Mouse (Mus musculus) forebrain, embryonic 12.5 days (tissue): Measurements from ENCODE around the gene Atp7a. TPM values are rescaled to one million over a fixed set of nuclear protein-coding genes. Genes with fewer than 3 reads are reported as not detected.
A peak's percentile ranks its signal among the peaks of the same experiment; 100 is the strongest.

ENCODE experiments used
- ATAC-seq: fragments of 200-750 bp; cut with Nextera tagmentation; 2 replicates; pipeline ENCODE4 v1.8.0; 2017; ENCODE audit warnings: moderate TSS enrichment; ENCODE audit not compliant: low FRiP score
- H3K27ac ChIP-seq: fragments of 300-500 bp; sonication (generic); 2 replicates; pipeline ENCODE4 v1.5.1; 2016; ENCODE audit warnings: mild to moderate bottlenecking
- H3K27me3 ChIP-seq: fragments of 300-500 bp; sonication (generic); 2 replicates; pipeline ENCODE4 v1.6.1; 2016; ENCODE audit warnings: mild to moderate bottlenecking
- H3K36me3 ChIP-seq: fragments of 300-500 bp; sonication (generic); replicated peaks from 2 replicates; pipeline ENCODE4 v1.6.1; 2016; ENCODE audit warnings: mild to moderate bottlenecking
- H3K4me1 ChIP-seq: fragments of 300-500 bp; sonication (generic); 2 replicates; pipeline ENCODE4 v1.6.1; 2016
- H3K4me2 ChIP-seq: fragments of 300-500 bp; sonication (generic); 2 replicates; pipeline ENCODE4 v1.6.1; 2016; ENCODE audit warnings: mild to moderate bottlenecking, moderate library complexity
- H3K4me3 ChIP-seq: fragments of 300-500 bp; sonication (generic); replicated peaks from 2 replicates; pipeline ENCODE4 v1.5.1; 2016; ENCODE audit warnings: mild to moderate bottlenecking
- H3K9ac ChIP-seq: fragments of 300-500 bp; sonication (generic); 2 replicates; pipeline ENCODE4 v1.6.1; 2016; ENCODE audit warnings: mild to moderate bottlenecking
- H3K9me3 ChIP-seq: fragments of 300-500 bp; sonication (generic); 2 replicates; pipeline ENCODE4 v1.6.1; 2016
- WGBS: fragments of 180-500 bp; shearing (Covaris S2); methylation state at CpG from one replicate; pipeline ENCODE4 v1.1.7; 2016; 5-methylcytosine and 5-hydroxymethylcytosine counted together
- polyA plus RNA-seq: library from polyadenylated mRNA; unstranded; fragments of >200 nt; fragmentation: Nextera tagmentation; extraction: Ambion mirVana; gene quantifications from 2 replicates; pipeline ENCODE4 v1.2.1, GENCODE M21; 2016

Atp7a gene
- polyA plus RNA-seq, 1 experiment from 2014 or later = 24.8 TPM

DNA sequence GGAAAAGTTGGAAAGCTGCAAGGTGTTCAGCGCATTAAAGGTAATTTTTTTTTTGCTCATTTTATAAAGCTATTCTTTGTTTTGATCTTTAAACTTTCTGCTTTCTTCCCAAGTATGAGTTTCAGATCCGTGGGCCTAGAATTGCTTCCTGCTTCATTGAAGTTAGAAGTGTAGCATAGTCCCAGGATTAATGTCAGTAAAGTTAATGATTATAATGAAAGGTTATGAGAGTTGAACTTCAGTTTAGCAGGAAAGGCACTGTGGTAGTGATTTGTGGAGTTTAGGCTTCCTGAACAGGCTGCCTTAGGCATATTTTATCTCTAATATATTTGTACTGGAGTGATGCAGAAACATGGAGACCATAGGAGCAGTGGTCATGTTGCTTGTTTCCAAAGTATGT lies 58.5 kb downstream of the Atp7a start:
- Histone ChIP-seq H3K4me2 (no peak overlapping the region), H3K9ac (no peak overlapping the region), H3K4me3 (no peak overlapping the region), H3K9me3 (no peaks in the 10 kb centered on the region), H3K36me3 (no peaks in the 10 kb centered on the region; the same call in 1 of the 2 replicates), H3K27ac (no peak overlapping the region), H3K4me1 (peaks cover 6% of the 10 kb centered on the region; the same call in 1 of the 2 replicates), H3K27me3 (no peaks in the 10 kb centered on the region)
- ATAC-seq = no peak
- 89% methylated on average over 2 of the region's 2 CpGs for WGBS

DNA sequence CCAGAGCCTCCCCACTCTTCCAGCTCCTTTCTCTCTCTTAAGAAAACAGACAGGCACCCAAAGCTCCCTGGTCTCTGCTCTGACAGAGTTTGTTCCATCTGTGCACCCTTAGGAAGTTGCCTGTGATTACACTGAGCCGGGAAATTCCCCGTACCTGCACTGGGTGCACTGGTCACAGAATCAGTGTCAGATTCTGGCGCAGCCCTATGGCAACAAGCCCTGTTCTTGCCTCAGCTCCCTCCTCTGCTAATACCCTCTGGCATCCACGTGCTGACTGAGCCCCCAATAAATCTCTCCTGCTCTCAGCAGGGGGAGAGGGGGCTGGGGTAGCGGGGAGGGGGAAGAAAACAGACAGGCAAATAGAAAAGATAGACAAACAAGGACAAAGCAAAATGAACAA lies 65.9 kb downstream of the Atp7a start:
- Histone ChIP-seq H3K4me3 (no peak overlapping the region), H3K9me3 (no peaks in the 10 kb centered on the region), H3K4me1 (peaks cover 4% of the 10 kb centered on the region), H3K27me3 (peaks cover 4% of the 10 kb centered on the region; the same call in 1 of the 2 replicates), H3K27ac (no peak overlapping the region), H3K9ac (no peak overlapping the region), H3K36me3 (no peaks in the 10 kb centered on the region), H3K4me2 (no peak overlapping the region; the same call in 1 of the 2 replicates)
- 0 out of 2 replicates have a peak, but pooled peaks have one; percentile 60 for ATAC-seq
- 25% methylated on average over 5 of the region's 5 CpGs for whole genome bisulfite sequencing

DNA sequence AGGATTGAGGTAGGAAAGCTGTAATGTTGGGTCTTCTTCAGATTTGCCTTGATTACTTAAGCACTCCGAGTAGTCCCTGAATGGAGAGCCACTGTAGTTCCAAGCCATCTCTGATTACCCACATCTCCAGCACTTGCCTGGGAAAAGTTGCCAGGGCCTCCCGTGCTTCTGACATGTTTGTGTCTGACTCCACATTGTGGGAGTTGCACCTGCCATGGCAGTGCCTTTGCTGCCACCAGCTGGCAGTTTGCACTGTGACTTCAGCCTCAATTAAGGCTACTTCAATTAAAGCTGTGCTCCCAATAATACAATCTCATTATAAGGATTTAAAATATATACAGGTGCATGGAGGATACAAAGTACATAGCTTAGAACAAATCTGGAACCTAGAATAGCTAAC lies 78.4 kb downstream of the Atp7a start:
- Histone ChIP-seq H3K36me3 (no peaks in the 10 kb centered on the region), H3K9ac (no peak overlapping the region), H3K27ac (no peak overlapping the region), H3K9me3 (no peaks in the 10 kb centered on the region), H3K4me1 (no peaks in the 10 kb centered on the region), H3K27me3 (no peaks in the 10 kb centered on the region), H3K4me2 (no peak overlapping the region), H3K4me3 (no peak overlapping the region)
- 82% methylated on average over 2 of the region's 2 CpGs for WGBS
- ATAC-seq = no peak

DNA sequence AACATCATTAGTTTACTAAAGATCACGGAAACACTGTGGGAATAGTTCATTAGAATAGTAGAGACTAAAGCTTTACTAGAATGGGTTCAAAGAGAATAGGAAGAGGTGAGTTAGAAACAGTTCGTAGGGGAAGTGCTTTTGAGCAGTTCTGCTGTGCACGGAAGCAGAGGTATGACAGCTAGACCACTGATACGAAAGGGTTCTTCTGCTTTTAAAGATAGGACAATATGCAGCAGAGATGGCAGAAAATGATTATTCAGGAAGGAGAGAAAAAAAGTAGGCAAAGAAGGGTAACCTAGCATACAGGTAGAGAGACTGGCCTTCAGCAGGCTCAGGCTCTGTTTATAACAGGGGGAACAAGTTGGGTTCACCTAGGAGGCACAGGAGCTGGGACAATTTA lies 86.8 kb downstream of the Atp7a start:
- Histone ChIP-seq H3K4me2 (no peak overlapping the region), H3K4me1 (no peaks in the 10 kb centered on the region), H3K9me3 (no peaks in the 10 kb centered on the region), H3K4me3 (no peak overlapping the region), H3K27ac (no peak overlapping the region), H3K27me3 (no peaks in the 10 kb centered on the region), H3K9ac (no peak overlapping the region), H3K36me3 (no peaks in the 10 kb centered on the region)
- no peak for ATAC-seq
- WGBS = 86% methylated on average over 4 of the region's 4 CpGs

DNA sequence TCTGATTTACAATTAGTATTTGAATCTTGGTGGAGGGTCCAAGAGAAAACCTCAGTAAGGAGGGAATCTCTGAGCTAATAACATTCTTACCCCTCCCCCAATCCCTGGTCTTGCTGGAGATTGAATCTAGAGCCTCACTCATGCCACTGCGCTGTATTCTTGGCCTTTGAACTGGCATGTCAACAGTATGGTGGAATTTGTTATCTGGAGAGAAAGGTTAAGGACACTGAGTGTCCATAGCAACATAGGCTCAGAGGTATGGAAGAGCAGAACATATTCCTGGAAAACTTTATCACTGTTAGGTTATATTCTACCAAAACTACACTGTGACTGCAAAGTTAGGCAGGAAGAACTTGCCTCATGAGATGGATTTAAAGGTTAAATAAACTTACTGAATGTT lies 87.6 kb downstream of the Atp7a start:
- Histone ChIP-seq H3K36me3 (no peaks in the 10 kb centered on the region), H3K4me2 (no peak overlapping the region), H3K27me3 (no peaks in the 10 kb centered on the region), H3K4me3 (no peak overlapping the region), H3K27ac (no peak overlapping the region), H3K9ac (no peak overlapping the region), H3K9me3 (no peaks in the 10 kb centered on the region), H3K4me1 (no peaks in the 10 kb centered on the region)
- 94% methylated on average over 1 of the region's 1 CpGs for WGBS
- ATAC-seq = no peak

DNA sequence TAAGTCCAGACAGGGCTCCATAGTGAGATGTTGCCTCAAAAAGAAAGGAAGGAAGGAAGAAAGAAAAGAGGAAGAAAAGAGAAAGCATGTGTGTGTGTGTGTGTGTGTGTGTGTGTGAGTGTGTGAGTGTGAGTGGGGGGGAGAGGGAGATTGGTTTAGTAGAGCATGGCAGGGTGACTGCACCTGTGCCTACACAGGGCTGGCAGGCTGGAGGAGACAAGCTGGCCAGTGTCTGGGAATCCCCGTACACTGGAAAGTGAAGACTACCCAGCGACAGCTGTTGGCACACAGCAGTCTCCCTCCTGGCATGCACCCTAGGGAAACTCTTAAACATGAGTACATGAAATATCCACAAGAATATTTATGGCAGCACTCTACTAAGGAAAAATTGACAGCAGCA lies 95.7 kb downstream of the Atp7a start:
- Histone ChIP-seq H3K36me3 (peaks cover 5% of the 10 kb centered on the region; the same call in 1 of the 2 replicates), H3K9ac (no peak overlapping the region), H3K27ac (no peak overlapping the region), H3K4me1 (no peaks in the 10 kb centered on the region), H3K4me2 (no peak overlapping the region), H3K9me3 (no peaks in the 10 kb centered on the region), H3K4me3 (no peak overlapping the region), H3K27me3 (no peaks in the 10 kb centered on the region)
- 79% methylated on average over 2 of the region's 2 CpGs for WGBS
- no peak for ATAC-seq

DNA sequence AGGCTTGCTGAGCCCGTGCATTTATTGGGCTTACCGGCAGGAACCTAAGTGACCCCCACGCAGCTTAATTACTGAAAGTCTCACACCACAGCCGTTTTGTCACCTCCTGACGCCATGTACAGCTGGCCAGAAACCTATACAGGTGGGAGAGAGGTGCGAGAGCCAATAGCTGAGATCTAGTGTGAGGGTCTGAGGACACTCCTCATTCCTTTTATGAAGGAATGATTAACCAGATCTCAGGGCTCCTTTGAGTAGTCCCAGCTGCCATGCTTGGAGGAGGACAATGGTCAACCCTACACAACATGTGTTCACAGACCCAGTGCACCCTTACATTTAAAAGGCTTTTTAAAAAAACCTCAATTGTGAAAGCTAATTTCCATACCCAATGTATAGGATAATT lies 101.2 kb downstream of the Atp7a start:
- no peak for ATAC-seq
- H3K4me3 ChIP-seq = no peak overlapping the region
- H3K4me1 ChIP-seq = no peaks in the 10 kb centered on the region
- no peak overlapping the region for H3K4me2 ChIP-seq
- 83% methylated on average over 6 of the region's 6 CpGs for WGBS
- H3K36me3 ChIP-seq = peaks cover 5% of the 10 kb centered on the region; the same call in 1 of the 2 replicates
- H3K27me3 ChIP-seq = no peaks in the 10 kb centered on the region
- no peak overlapping the region for H3K27ac ChIP-seq
- H3K9me3 ChIP-seq = no peaks in the 10 kb centered on the region
- no peak overlapping the region for H3K9ac ChIP-seq

DNA sequence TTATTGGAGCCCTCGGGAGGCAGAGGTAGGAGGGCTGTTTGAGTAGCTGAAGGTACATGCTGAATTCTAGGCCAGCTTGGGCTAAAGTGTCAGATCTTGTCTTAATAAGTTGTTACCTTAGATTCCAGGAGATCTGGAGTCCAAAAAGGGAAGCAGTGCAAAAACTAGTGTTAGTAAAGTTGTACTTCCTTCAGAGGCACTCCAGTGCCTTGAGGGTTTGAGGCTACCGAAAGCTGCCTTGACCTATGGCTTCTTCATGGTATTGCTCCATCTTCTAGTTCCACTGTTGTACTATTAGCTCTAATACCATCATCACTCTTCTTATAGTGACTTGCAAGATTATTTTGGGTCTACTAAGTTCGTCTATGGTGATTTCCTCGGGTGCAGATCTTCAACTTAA lies 102.8 kb downstream of the Atp7a start:
- Histone ChIP-seq H3K4me2 (no peak overlapping the region), H3K9me3 (no peaks in the 10 kb centered on the region), H3K27ac (no peak overlapping the region), H3K36me3 (no peaks in the 10 kb centered on the region), H3K4me3 (no peak overlapping the region), H3K9ac (no peak overlapping the region), H3K4me1 (no peaks in the 10 kb centered on the region), H3K27me3 (no peaks in the 10 kb centered on the region)
- ATAC-seq = no peak
- WGBS = 92% methylated on average over 4 of the region's 4 CpGs

DNA sequence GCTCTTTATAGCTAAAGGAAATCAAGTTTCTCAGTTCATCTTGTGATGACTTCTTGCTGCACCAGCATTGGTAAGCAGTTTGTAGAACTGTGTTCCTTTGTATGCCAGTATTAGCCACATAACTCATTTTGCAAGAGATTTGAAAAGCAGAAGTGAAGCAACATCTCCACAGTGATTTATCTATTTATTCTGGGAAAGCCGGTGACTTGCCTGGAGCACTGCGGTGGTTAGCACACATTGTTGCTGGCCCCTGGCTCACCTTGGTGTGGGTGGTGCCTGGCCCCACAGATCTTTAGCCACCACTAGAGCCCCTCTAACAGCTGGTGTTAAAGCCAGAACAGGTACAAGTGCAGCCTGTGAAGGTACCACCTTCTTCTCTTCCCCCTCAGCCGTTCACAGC lies 107.8 kb downstream of the Atp7a start:
- Histone ChIP-seq H3K9ac (no peak overlapping the region), H3K36me3 (no peaks in the 10 kb centered on the region), H3K27me3 (no peaks in the 10 kb centered on the region), H3K4me2 (no peak overlapping the region), H3K9me3 (no peaks in the 10 kb centered on the region), H3K4me1 (no peaks in the 10 kb centered on the region), H3K4me3 (no peak overlapping the region), H3K27ac (no peak overlapping the region)
- no peak for ATAC-seq
- 90% methylated on average over 3 of the region's 3 CpGs for WGBS

DNA sequence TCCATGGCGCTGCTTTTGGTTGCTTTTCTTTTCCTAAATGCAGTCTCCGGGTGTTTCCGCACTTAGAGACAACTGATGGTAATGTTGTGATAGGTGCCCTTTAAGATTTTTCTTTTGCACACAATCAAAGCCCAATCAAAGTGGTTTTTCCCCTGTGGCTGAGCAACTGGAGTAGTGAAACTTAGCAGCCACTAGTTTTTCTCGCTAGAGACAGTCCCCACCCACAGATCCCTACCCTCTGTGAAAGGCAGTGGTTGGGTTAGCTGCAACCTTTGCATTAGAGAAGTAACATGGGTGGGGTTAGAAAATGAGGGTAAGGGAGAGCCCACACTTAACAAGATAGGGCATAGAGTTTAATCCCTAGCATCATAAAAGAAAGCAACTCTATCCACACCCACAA lies 108.4 kb downstream of the Atp7a start:
- Histone ChIP-seq H3K27me3 (no peaks in the 10 kb centered on the region), H3K27ac (no peak overlapping the region), H3K36me3 (no peaks in the 10 kb centered on the region), H3K9me3 (no peaks in the 10 kb centered on the region), H3K4me2 (no peak overlapping the region), H3K4me3 (no peak overlapping the region), H3K9ac (no peak overlapping the region), H3K4me1 (no peaks in the 10 kb centered on the region)
- no peak for ATAC-seq
- WGBS = 78% methylated on average over 4 of the region's 4 CpGs

DNA sequence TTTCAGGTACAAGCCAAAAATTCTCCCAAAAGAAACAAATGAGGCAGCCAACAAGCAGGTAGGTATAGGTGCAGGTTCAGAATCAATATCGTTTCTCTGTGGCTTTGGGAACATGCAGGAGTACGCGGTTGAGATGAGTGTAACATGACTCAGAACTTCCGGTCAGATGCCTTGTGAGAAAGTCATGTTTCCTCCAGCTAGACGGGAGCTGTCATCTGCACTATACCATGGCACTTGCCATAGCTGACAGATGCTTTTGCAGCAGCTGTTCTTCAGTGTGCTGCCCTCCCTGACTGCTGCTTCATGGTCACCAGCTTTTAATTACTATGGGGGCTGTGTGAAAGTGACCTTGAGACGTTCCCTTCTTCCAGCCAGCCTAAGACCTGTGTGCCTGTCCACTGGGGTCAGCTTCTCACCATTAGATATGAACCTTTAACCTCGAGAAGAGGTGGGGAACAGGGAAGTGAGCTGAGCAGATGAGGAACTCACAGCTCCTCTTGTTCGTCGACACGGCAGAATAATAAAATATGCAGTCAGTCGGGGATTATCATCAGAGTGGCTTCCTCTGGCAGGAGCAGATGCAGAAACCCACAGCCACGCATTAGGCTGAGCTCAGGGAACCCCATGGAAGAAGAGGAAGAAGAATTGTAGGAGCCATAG lies 109.0 kb downstream of the Atp7a start:
- no peak for ATAC-seq
- no peak overlapping the region for H3K27ac ChIP-seq
- H3K4me1 ChIP-seq = no peaks in the 10 kb centered on the region
- H3K4me2 ChIP-seq = no peak overlapping the region
- no peaks in the 10 kb centered on the region for H3K27me3 ChIP-seq
- 80% methylated on average over 12 of the region's 12 CpGs for WGBS
- H3K36me3 ChIP-seq = no peaks in the 10 kb centered on the region
- no peak overlapping the region for H3K4me3 ChIP-seq
- H3K9me3 ChIP-seq = no peaks in the 10 kb centered on the region
- no peak overlapping the region for H3K9ac ChIP-seq

DNA sequence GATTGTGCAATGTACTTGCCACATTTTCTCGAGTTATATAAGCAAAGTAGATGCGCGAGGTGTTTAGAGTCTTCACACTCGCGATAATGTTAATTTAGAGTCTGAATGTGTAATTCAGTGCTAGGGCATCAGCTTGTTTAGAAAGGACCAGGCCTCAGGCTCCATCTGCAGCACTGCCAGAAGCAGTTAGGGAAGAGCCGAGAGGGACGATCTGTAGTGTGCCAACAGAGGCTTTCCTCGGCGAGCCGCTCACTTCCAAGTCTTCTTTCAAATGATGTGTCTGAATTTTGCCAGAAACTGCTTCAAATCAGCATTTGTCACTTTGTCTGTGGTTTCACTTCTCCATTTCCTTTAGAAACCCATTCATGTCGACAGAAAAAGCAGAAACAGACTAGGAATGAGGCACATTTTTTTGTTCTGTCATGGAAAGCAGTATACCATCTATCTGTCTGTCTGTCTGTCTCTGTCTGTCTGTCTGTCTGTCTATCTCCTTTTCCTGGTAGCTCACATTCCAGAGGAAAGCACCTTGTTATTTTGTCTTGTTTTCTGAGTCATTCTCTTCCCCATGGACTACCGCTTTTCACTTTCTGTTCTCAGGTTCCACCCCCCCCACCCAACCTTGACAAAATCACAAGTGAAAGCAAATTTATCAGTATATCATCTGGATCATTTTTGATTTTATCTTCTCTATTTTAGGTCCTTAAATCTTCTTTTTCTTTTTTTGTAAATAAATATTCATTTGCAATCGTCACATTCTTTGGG lies 112.4 kb downstream of the Atp7a start:
- no peaks in the 10 kb centered on the region for H3K4me1 ChIP-seq
- H3K27ac ChIP-seq = no peak overlapping the region
- ATAC-seq = no peak
- 85% methylated on average over 13 of the region's 13 CpGs for WGBS
- no peaks in the 10 kb centered on the region for H3K27me3 ChIP-seq
- no peak overlapping the region for H3K4me3 ChIP-seq
- no peak overlapping the region for H3K4me2 ChIP-seq
- no peak overlapping the region for H3K9ac ChIP-seq
- H3K36me3 ChIP-seq = no peaks in the 10 kb centered on the region
- no peaks in the 10 kb centered on the region for H3K9me3 ChIP-seq

DNA sequence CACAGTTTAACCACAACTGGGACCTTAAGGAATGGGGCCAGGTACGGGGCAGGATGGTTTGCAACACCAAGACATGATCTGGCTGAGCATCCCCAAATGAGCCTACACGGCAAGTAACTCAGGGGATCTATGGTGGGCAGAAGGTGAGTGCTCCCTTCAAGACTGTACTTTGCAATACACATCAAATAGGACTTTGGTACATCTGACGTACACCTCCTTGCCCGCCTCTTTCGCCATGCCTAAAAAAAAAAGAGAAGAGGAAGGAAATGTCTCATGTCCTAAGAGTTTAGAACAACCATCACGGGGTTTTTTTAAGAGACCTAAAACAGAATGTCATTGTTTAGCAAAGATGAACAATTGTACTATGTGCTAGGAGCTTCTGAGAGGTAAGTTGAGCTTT lies 115.9 kb downstream of the Atp7a start, which contains the start of gene Tlr13:
Gene Tlr13, plus strand, starts transcription at position 269 of the 400 bp plus-strand sequence.
- no peak for ATAC-seq
- Histone ChIP-seq H3K27ac (no peak within 1 kb of the TSS), H3K4me1 (no peaks in the 10 kb centered on the region), H3K4me2 (no peak within 1 kb of the TSS), H3K36me3 (no peaks in the 10 kb centered on the region), H3K9me3 (no peaks in the 10 kb centered on the region), H3K27me3 (no peaks in the 10 kb centered on the region), H3K9ac (no peak within 1 kb of the TSS), H3K4me3 (no peak within 1 kb of the TSS)
- WGBS = 88% methylated on average over 6 of the region's 6 CpGs
